Mouse (Mus musculus) bone marrow, adult 2 months (tissue): ENCODE data around the gene Clip4.

Experiments used
- CTCF ChIP-seq: fragments of 200-500 bp; IDR thresholded peaks from 2 replicates; pipeline ENCODE4 v1.5.1; 2011; ENCODE audit warnings: low read length, control low read depth; ENCODE audit not compliant: control insufficient read depth, insufficient read depth
- POLR2A ChIP-seq: fragments of 200-500 bp; IDR thresholded peaks from 2 replicates; pipeline ENCODE4 v1.6.1; 2011; ENCODE audit warnings: low read depth, mild to moderate bottlenecking, control low read depth, low read length, borderline replicate concordance; ENCODE audit not compliant: control insufficient read depth

DNA sequence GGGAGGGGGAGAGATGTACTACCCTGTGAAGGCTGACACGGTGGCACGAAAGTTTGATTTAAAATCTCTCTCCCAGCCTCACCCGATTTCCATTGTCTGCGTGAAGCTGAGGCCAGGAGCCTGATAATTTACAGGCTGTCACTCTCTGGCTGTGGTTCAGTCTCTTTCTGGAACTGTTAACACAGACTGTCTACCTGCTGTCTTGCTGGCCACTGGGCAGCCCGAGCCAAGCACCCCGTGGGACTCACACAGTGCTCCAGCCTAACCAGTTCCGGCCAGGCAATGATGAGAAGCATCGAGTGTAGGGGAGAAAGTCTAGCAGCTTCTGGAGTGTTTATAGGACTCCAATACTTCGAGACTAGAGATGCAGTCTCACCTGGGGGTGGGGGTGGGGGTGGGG, 22.2 kb upstream of the Clip4 start:
- TF ChIP-seq POLR2A, result no peak
- no peak for TF ChIP-seq CTCF
